Mouse (Mus musculus) ES-E14 (cell line): Measurements from ENCODE around the gene Adck1. TPM values are rescaled to one million over a fixed set of nuclear protein-coding genes. Genes with fewer than 3 reads are reported as not detected.

Source experiments
- DNase-seq: peaks from one replicate; pipeline ENCODE4 v3.0.0-alpha.2; 2013; ENCODE audit warnings: low read depth, low spot score
- H3K27ac ChIP-seq: 2 replicates; pipeline ENCODE4 v1.5.1; 2012; ENCODE audit warnings: low read depth, mild to moderate bottlenecking, low read length, moderate library complexity, mixed read lengths; ENCODE audit not compliant: poor library complexity, insufficient read depth, severe bottlenecking
- H3K36me3 ChIP-seq: 2 replicates; pipeline ENCODE4 v1.6.1; 2012; ENCODE audit warnings: mild to moderate bottlenecking, low read length, moderate library complexity, mixed read lengths; ENCODE audit not compliant: control insufficient read depth, poor library complexity, insufficient read depth, severe bottlenecking
- H3K4me1 ChIP-seq, 2 experiments: fragments of 150-350 bp in 1 of 2; sonication (generic) in 1 of 2; 2 replicates each; pipeline ENCODE4 v1.6.1; 2012; ENCODE audit warnings: low read length in 2 of 2, mild to moderate bottlenecking in 1 of 2, mixed read lengths in 1 of 2; ENCODE audit not compliant: control insufficient read depth in 2 of 2, insufficient read depth in 2 of 2, poor library complexity in 1 of 2
- H3K4me3 ChIP-seq, 2 experiments: fragments of 150-350 bp in 1 of 2; sonication (generic) in 1 of 2; 2 replicates each; pipeline ENCODE4 v1.5.1; 2012; ENCODE audit warnings: low read length in 2 of 2, low read depth in 1 of 2, mild to moderate bottlenecking in 1 of 2, mixed read lengths in 1 of 2; ENCODE audit not compliant: insufficient read depth in 1 of 2, poor library complexity in 1 of 2, severe bottlenecking in 1 of 2
- H3K9ac ChIP-seq: 2 replicates; pipeline ENCODE4 v1.6.1; 2012; ENCODE audit warnings: low read depth, mild to moderate bottlenecking, low read length, mixed read lengths; ENCODE audit not compliant: poor library complexity, insufficient read depth, severe bottlenecking
- H3K9me3 ChIP-seq: fragments of 150-350 bp; sonication (generic); 2 replicates; pipeline ENCODE4 v1.6.1; 2012; ENCODE audit warnings: low read depth, mild to moderate bottlenecking, low read length; ENCODE audit not compliant: control insufficient read depth, insufficient read depth
- CHD2 ChIP-seq: IDR thresholded peaks from 2 replicates; pipeline ENCODE4 v1.6.1; 2014; ENCODE audit warnings: mild to moderate bottlenecking, low read depth, low read length, inconsistent platforms
- HCFC1 ChIP-seq: IDR thresholded peaks from 2 replicates; pipeline ENCODE4 v1.6.1; 2012; ENCODE audit warnings: low read length, inconsistent platforms, borderline replicate concordance; ENCODE audit not compliant: insufficient read depth
- MAFK ChIP-seq: IDR thresholded peaks from 2 replicates; pipeline ENCODE4 v1.6.1; 2014; ENCODE audit warnings: mild to moderate bottlenecking, low read depth, low read length, inconsistent platforms; ENCODE audit not compliant: insufficient read depth
- ZC3H11A ChIP-seq: IDR thresholded peaks from 2 replicates; pipeline ENCODE4 v1.6.1; 2012; ENCODE audit warnings: low read depth, mild to moderate bottlenecking, inconsistent platforms, low read length, borderline replicate concordance
- ZNF384 ChIP-seq: IDR thresholded peaks from 2 replicates; pipeline ENCODE4 v1.6.1; 2012; ENCODE audit warnings: low read depth, low read length, inconsistent platforms
- in situ Hi-C, 2 experiments: fragments of 600-800 bp; cut with MboI; formaldehyde crosslinking; loops; one replicate each; pipeline ENCODE4 v1.15.1; 2025; ENCODE audit warnings: low sequenced_read_pairs in 2 of 2, inconsistent platforms in 1 of 2; ENCODE audit not compliant: unreplicated experiment in 2 of 2
- total RNA-seq: library from RNA; depleted of rRNA; stranded (reverse); fragments of 300-350 nt; gene quantifications from 2 replicates; pipeline ENCODE4 v1.2.3, GENCODE M21; 2012

The Adck1 gene
- total RNA-seq, 1 experiment, result 16.3 TPM

DNA sequence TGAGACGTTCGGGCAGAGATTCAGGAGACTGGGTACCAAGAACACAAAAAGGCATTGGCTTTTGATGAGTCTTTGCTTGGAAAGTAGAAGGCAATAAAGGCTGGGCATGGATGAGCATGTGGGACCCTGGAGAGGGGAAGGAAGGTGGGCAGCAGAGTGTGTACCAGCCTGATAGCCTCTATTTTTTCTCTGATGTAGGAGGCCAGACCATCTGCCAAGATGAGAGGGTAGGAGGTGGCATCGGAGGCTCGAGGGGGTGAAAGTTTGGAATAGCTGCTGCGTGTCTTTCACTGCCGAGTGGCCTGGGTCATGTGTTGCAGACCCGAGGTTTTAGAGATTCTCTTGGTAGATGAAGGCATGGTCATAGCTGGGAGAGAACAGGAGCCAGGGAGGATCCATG, 72.8 kb downstream of the Adck1 start:
- DNase-seq, result no peak
- Histone ChIP-seq H3K4me1 (no peaks in the 10 kb centered on the region), H3K36me3 (no peaks in the 10 kb centered on the region), H3K4me3 (no peak overlapping the region), H3K9me3 (no peaks in the 10 kb centered on the region), H3K27ac (no peak overlapping the region), H3K9ac (no peak overlapping the region)
- TF ChIP-seq ZNF384 (no peak), MAFK (no peak), CHD2 (no peak), HCFC1 (no peak), ZC3H11A (no peak)
- in situ Hi-C loops, result no loop called here

DNA sequence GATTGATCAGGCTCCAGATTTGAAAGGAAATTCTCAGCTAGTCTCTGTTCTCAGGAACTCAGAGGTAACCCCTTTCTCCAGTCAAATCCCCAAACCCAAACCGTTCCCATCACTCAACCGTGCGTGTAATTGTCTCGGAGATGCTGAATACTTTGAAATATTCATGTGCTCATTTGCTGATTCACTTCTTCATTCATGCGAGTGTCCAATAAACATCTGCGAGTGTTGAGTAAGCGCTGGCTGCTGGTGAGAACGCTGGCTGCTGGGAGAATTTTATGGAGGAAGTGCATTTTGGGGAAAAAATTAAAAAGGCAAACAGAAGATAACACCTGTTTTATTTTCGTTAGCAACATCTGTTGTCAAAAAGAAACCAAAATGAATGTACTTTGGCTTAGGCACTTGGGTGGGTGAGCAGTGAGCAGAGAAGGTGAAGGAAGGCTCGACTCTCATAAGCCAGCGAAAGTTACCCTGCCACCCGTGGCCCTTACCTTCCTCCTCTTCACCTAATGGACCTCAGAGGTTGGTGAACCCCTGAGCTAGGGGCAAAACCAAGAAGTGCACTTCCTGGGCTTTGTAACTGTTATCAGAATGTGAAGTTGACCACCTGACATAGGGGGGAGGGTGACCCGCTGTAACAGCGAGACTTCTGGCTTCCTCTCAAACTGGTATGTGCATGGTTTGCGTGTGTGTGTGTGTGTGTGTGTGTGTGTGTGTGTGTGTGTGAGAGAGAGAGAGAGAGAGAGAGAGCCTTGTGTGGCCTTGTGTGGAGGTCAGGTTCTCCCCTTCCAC, 76.8 kb downstream of the Adck1 start:
- Histone ChIP-seq H3K9ac (no peak overlapping the region), H3K4me3 (no peak overlapping the region)
- in situ Hi-C loops, result no loop called here

DNA sequence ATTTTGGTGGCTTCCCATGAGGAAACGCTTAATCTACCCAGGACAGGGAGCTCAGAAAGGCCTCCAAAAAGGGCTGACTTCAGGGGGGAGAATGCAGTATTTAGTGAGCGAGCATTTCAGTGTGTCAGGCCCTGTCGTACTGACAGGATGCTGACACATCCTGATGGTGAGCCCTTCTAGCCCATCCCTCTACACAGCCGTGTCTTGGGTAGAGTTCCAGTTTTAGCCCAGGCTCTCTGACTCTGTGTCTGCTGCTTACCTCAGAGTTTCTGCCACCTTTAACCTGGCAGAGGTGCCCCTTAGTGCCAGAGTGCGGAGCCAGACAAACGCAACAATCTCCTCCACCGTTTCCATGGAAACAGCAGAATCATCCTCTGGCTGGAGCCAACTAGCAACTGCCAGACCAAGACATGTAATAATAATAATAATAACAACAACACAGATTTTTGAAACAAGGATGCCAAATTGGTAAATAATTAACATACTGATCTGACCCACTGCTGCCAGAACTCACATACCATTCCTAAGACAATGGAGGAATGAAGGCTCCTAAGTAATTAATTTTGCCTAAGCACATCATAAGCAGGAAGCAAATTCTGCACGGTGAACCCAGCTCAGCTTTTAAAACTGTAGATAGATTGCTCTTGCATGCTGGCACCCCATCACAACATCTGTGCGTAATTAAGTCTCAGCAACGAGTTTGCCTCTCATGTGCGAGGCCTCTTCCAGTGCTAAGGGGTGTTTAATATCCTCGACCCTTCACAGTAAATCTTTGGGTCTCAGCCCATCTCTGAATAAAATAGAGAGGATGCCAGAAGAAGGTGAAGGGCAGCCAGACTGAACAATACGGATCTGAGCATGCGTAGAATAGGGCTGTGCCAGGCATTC, 81.8 kb downstream of the Adck1 start:
- TF ChIP-seq ZNF384 (no peak), ZC3H11A (no peak)
- no peaks in the 10 kb centered on the region for H3K36me3 ChIP-seq
- no peak overlapping the region for H3K4me3 ChIP-seq
- DNase-seq, result no peak
- in situ Hi-C loops, result no loop called here
- H3K27ac ChIP-seq, result no peak overlapping the region
- no peaks in the 10 kb centered on the region for H3K9me3 ChIP-seq
- peaks cover 0 to 2% of the 10 kb centered on the region in 2 experiments; a peak in 1 of 4 replicates for H3K4me1 ChIP-seq
- no peak overlapping the region for H3K9ac ChIP-seq

More for the DNA sequence above, 76.8 kb downstream of the Adck1 start:
- Histone ChIP-seq H3K36me3 (no peaks in the 10 kb centered on the region), H3K4me1 (peaks cover 0 to 2% of the 10 kb centered on the region in 2 experiments; a peak in 1 of 4 replicates), H3K9me3 (no peaks in the 10 kb centered on the region), H3K27ac (no peak overlapping the region)
- TF ChIP-seq CHD2, result no peak
- no peak for TF ChIP-seq ZC3H11A
- TF ChIP-seq HCFC1, result no peak
- no peak for TF ChIP-seq MAFK
- TF ChIP-seq ZNF384, result no peak
- DNase-seq, result no peak

DNA sequence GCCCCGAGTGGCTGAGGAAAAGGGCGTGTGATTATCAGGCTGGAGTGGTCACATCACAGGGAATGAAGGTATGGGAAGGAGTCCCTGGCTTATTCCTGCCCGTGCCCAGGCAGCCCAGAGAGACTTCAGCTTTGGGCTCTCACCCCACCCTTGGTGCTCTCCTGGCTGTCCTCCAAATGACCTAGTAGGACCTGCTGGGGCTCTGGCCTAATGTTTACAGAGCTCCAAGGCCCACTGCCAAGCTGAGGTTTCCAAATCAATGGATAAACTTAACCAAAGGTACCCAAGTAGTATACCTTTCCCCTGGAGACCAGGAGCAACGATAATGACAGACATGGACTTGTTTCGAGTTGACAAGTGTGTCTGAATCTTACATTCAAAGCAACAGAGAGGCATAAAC, 83.7 kb downstream of the Adck1 start:
- DNase-seq, result no peak
- Histone ChIP-seq H3K4me1 (peaks cover 0 to 2% of the 10 kb centered on the region in 2 experiments; a peak in 1 of 4 replicates), H3K27ac (no peak overlapping the region), H3K9ac (no peak overlapping the region), H3K4me3 (no peak overlapping the region), H3K36me3 (no peaks in the 10 kb centered on the region), H3K9me3 (no peaks in the 10 kb centered on the region)
- TF ChIP-seq MAFK (no peak), ZNF384 (no peak), CHD2 (no peak), ZC3H11A (no peak), HCFC1 (no peak)
- in situ Hi-C loops, result no loop called here
